Mouse (Mus musculus) megakaryocyte, embryonic 14.5 days (primary cell): ENCODE measurements at regions not wholly inside any gene's neighbourhood (a gene's known extent, or its start where the extent isn't known, plus 50 kb on each side); places are given as distances from the start of the nearest gene placed in this dataset.

Source experiments
- H3K27me3 ChIP-seq: replicated peaks from 2 replicates; pipeline ENCODE3; 2012; ENCODE audit warnings: inconsistent platforms
- H3K36me3 ChIP-seq: replicated peaks from 2 replicates; pipeline ENCODE3; 2012; ENCODE audit warnings: low read length, inconsistent platforms, mixed read lengths
- H3K4me1 ChIP-seq: 2 replicates; pipeline ENCODE4 v1.6.1; 2012; ENCODE audit warnings: inconsistent platforms
- H3K4me3 ChIP-seq: replicated peaks from 2 replicates; pipeline ENCODE3; 2012; ENCODE audit warnings: moderate library complexity, mild to moderate bottlenecking, inconsistent platforms
- H3K9me3 ChIP-seq: 2 replicates; pipeline ENCODE4 v1.6.1; 2012; ENCODE audit warnings: inconsistent platforms
- FLI1 ChIP-seq: IDR thresholded peaks from 2 replicates; pipeline ENCODE4 v1.6.1; 2012; ENCODE audit warnings: low read length, inconsistent platforms, mixed read lengths
- GATA1 ChIP-seq: IDR thresholded peaks from 3 replicates; pipeline ENCODE4 v1.6.1; 2012; ENCODE audit warnings: mixed read lengths, low read length, inconsistent platforms, borderline replicate concordance

- TF ChIP-seq FLI1 (no peak), GATA1 (no peak)
- H3K4me1 ChIP-seq: no peaks in the 10 kb centered on the region
- no peaks in the 10 kb centered on the region for H3K36me3 ChIP-seq
- no peak overlapping the region for H3K4me3 ChIP-seq
- peaks cover 31% of the 10 kb centered on the region for H3K9me3 ChIP-seq
- no peaks in the 10 kb centered on the region for H3K27me3 ChIP-seq
Measured at GRCm38 (mm10) chr13:58700021-58700420, 89.3 kb upstream of the Slc28a3 start.

GRCm38 (mm10) chr13:58704141-58704540, 93.5 kb upstream of the Slc28a3 start:
- Histone ChIP-seq H3K4me3 (no peak overlapping the region), H3K4me1 (no peaks in the 10 kb centered on the region), H3K9me3 (peaks cover 21% of the 10 kb centered on the region), H3K36me3 (no peaks in the 10 kb centered on the region), H3K27me3 (no peaks in the 10 kb centered on the region)
- TF ChIP-seq GATA1 (no peak), FLI1 (no peak)

- H3K4me1 ChIP-seq: no peaks in the 10 kb centered on the region
- no peak overlapping the region for H3K4me3 ChIP-seq
- TF ChIP-seq GATA1 (no peak), FLI1 (no peak)
- H3K36me3 ChIP-seq: no peaks in the 10 kb centered on the region
- peaks cover 32% of the 10 kb centered on the region for H3K9me3 ChIP-seq
- H3K27me3 ChIP-seq: no peaks in the 10 kb centered on the region
Measured at GRCm38 (mm10) chr13:58716584-58716983, 89.8 kb upstream of the Ntrk2 start.

- H3K9me3 ChIP-seq: peaks cover 20% of the 10 kb centered on the region
- TF ChIP-seq GATA1: no peak
- TF ChIP-seq FLI1: no peak
- no peaks in the 10 kb centered on the region for H3K36me3 ChIP-seq
- no peaks in the 10 kb centered on the region for H3K4me1 ChIP-seq
- H3K4me3 ChIP-seq: no peak overlapping the region
- H3K27me3 ChIP-seq: no peaks in the 10 kb centered on the region
Measured at GRCm38 (mm10) chr13:58730500-58731105, 75.8 kb upstream of the Ntrk2 start.

- Histone ChIP-seq H3K36me3 (no peaks in the 10 kb centered on the region), H3K4me3 (no peak overlapping the region), H3K9me3 (peaks cover 27% of the 10 kb centered on the region)
Measured at GRCm38 (mm10) chr13:58732776-58733175, 73.6 kb upstream of the Ntrk2 start.

GRCm38 (mm10) chr13:58733615-58734014, 72.8 kb upstream of the Ntrk2 start:
- H3K9me3 ChIP-seq: peaks cover 31% of the 10 kb centered on the region
- no peaks in the 10 kb centered on the region for H3K36me3 ChIP-seq
- no peaks in the 10 kb centered on the region for H3K4me1 ChIP-seq
- no peak overlapping the region for H3K4me3 ChIP-seq
- TF ChIP-seq FLI1 (no peak), GATA1 (no peak)
- no peaks in the 10 kb centered on the region for H3K27me3 ChIP-seq

More at GRCm38 (mm10) chr13:58732776-58733175, 73.6 kb upstream of the Ntrk2 start:
- H3K4me1 ChIP-seq: no peaks in the 10 kb centered on the region
- TF ChIP-seq GATA1: no peak
- TF ChIP-seq FLI1: no peak
- H3K27me3 ChIP-seq: no peaks in the 10 kb centered on the region

GRCm38 (mm10) chr13:58735577-58735976, 70.8 kb upstream of the Ntrk2 start:
- H3K36me3 ChIP-seq: no peaks in the 10 kb centered on the region
- no peaks in the 10 kb centered on the region for H3K4me1 ChIP-seq
- H3K27me3 ChIP-seq: no peaks in the 10 kb centered on the region
- peaks cover 39% of the 10 kb centered on the region for H3K9me3 ChIP-seq
- no peak overlapping the region for H3K4me3 ChIP-seq
- TF ChIP-seq GATA1 (no peak), FLI1 (no peak)

- Histone ChIP-seq H3K36me3 (no peaks in the 10 kb centered on the region), H3K9me3 (peaks cover 44% of the 10 kb centered on the region), H3K27me3 (no peaks in the 10 kb centered on the region), H3K4me3 (no peak overlapping the region), H3K4me1 (no peaks in the 10 kb centered on the region)
- no peak for TF ChIP-seq FLI1
- no peak for TF ChIP-seq GATA1
Measured at GRCm38 (mm10) chr13:58740731-58741130, 65.6 kb upstream of the Ntrk2 start.

- TF ChIP-seq GATA1 (no peak), FLI1 (no peak)
- no peaks in the 10 kb centered on the region for H3K27me3 ChIP-seq
- H3K36me3 ChIP-seq: no peaks in the 10 kb centered on the region
- peaks cover 60% of the 10 kb centered on the region for H3K9me3 ChIP-seq
- no peak overlapping the region for H3K4me3 ChIP-seq
- H3K4me1 ChIP-seq: no peaks in the 10 kb centered on the region
Measured at GRCm38 (mm10) chr13:58746056-58746455, 60.3 kb upstream of the Ntrk2 start.

- Histone ChIP-seq H3K36me3 (no peaks in the 10 kb centered on the region), H3K9me3 (peaks cover 66% of the 10 kb centered on the region)
- no peak for TF ChIP-seq GATA1
- TF ChIP-seq FLI1: no peak
Measured at GRCm38 (mm10) chr13:58747685-58748084, 58.7 kb upstream of the Ntrk2 start.

GRCm38 (mm10) chr13:58756125-58756524, 50.2 kb upstream of the Ntrk2 start:
- Histone ChIP-seq H3K4me1 (no peaks in the 10 kb centered on the region), H3K4me3 (no peak overlapping the region), H3K9me3 (peaks cover 71% of the 10 kb centered on the region), H3K36me3 (no peaks in the 10 kb centered on the region), H3K27me3 (no peaks in the 10 kb centered on the region)
- TF ChIP-seq FLI1: no peak
- no peak for TF ChIP-seq GATA1

More at GRCm38 (mm10) chr13:58747685-58748084, 58.7 kb upstream of the Ntrk2 start:
- no peaks in the 10 kb centered on the region for H3K4me1 ChIP-seq
- H3K4me3 ChIP-seq: no peak overlapping the region
- no peaks in the 10 kb centered on the region for H3K27me3 ChIP-seq
